Comparison of ENCODE assay signal across 12 mouse cellular contexts in the genomic region with DNA sequence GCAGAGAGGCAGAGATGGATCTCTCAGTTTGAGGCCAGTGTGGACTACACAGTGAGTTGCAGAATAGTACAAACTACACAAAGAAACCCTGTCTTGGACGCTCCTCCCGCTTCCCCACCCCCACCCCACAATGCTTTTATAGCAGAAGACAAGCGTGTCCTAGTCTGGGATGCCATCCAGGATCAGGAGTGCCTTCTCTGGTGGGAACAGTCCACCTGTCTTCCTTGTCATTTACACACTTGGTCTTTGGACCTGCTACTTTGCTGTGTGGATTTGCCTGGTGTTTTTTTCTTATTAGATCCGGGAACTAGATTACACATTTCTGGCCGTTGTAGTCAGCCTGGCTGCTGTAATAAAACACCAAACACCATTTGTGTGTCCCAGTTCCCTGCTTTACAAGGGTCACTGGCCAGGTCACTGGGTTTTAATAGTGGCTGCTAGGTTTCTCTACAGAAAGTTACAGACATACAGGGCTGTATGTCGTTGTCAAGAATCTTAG. TPM values are rescaled to one million over a fixed set of nuclear protein-coding genes. Genes with fewer than 3 reads are reported as not detected.
DNase-seq lines count a peak whose midpoint lies in the region; ATAC-seq and TF ChIP-seq lines count a peak whose summit lies in the region.
"Had no signal": no experiment of that assay in that cellular context is flagged by ENCODE, and none has a peak within 500 bp of the region (broad histone marks: within the 10 kb centered on the region; RNA-seq: fewer than 3 reads in every experiment).

No protein-coding gene starts in this region.

- H3K9ac ChIP-seq in heart, embryonic 12.5 days = no peak overlapping the region
- no peak overlapping the region for H3K9ac ChIP-seq in forebrain, embryonic 15.5 days (replicated peaks)
- H3K9ac ChIP-seq: forebrain, embryonic 13.5 days had no signal

- no peak for DNase-seq in heart, embryonic 10.5 days (ENCODE audit: low spot score)
- DNase-seq in kidney, postnatal 10 days = peak; percentile 35
- peak; percentile 27 for DNase-seq in neural tube, embryonic 10.5 days (ENCODE audit: extremely low spot score, low spot score)
- DNase-seq: cerebellum, adult 11-12 months; lung, adult 2 months had no signal

- no peaks in the 10 kb centered on the region for H3K27me3 ChIP-seq in heart, embryonic 10.5 days (ENCODE audit: insufficient read depth, poor library complexity, severe bottlenecking)
- no peaks in the 10 kb centered on the region for H3K27me3 ChIP-seq in heart, embryonic 12.5 days (replicated peaks)
- no peaks in the 10 kb centered on the region for H3K27me3 ChIP-seq in forebrain, embryonic 15.5 days
- H3K27me3 ChIP-seq: forebrain, embryonic 13.5 days had no signal

- ATAC-seq in heart, embryonic 12.5 days (ENCODE audit: insufficient number of reproducible peaks, low FRiP score) = no peak
- no peak for ATAC-seq in megakaryocyte, adult 5-6 weeks (ENCODE audit: poor library complexity, severe bottlenecking)
- ATAC-seq in forebrain, embryonic 15.5 days (replicated peaks) = no peak
- no peak for ATAC-seq in erythroblast, adult 5-6 weeks (replicated peaks; ENCODE audit: low FRiP score, poor library complexity, severe bottlenecking)
- ATAC-seq: forebrain, embryonic 13.5 days had no signal

- peaks cover 17% of the 10 kb centered on the region; the same call in 1 of the 2 replicates for H3K4me1 ChIP-seq in heart, embryonic 10.5 days
- H3K4me1 ChIP-seq in heart, embryonic 12.5 days (replicated peaks) = peaks cover 12% of the 10 kb centered on the region
- peaks cover 11% of the 10 kb centered on the region for H3K4me1 ChIP-seq in embryonic fibroblast, embryonic 13.5 days (ENCODE audit: control insufficient read depth, insufficient read depth, low read length)
- H3K4me1 ChIP-seq in forebrain, embryonic 15.5 days = no peaks in the 10 kb centered on the region

- H3K9me3 ChIP-seq in heart, embryonic 10.5 days = no peaks in the 10 kb centered on the region
- H3K9me3 ChIP-seq in heart, embryonic 12.5 days (replicated peaks) = 0 out of 2 replicates have a peak, but pooled peaks cover 3% of the 10 kb centered on the region
- H3K9me3 ChIP-seq in forebrain, embryonic 15.5 days = no peaks in the 10 kb centered on the region
- H3K9me3 ChIP-seq: forebrain, embryonic 13.5 days had no signal

- H3K4me2 ChIP-seq in heart, embryonic 12.5 days = no peak overlapping the region
- H3K4me2 ChIP-seq in forebrain, embryonic 15.5 days (replicated peaks) = no peak overlapping the region
- H3K4me2 ChIP-seq: forebrain, embryonic 13.5 days had no signal

- no peak for TF ChIP-seq CTCF in embryonic fibroblast, embryonic 13.5 days (IDR thresholded peaks at IDR 0.05; ENCODE audit: borderline replicate concordance, insufficient read depth, low read length)

- peak overlapping the region; percentile 77; the same call in 1 of the 2 replicates for H3K27ac ChIP-seq in heart, embryonic 10.5 days
- H3K27ac ChIP-seq in heart, embryonic 12.5 days (ENCODE audit: poor library complexity, severe bottlenecking) = no peak overlapping the region
- peak overlapping the region; percentile 24 for H3K27ac ChIP-seq in embryonic fibroblast, embryonic 13.5 days (ENCODE audit: insufficient read depth, low read length)
- no peak overlapping the region for H3K27ac ChIP-seq in forebrain, embryonic 15.5 days (replicated peaks)
- H3K27ac ChIP-seq: forebrain, embryonic 13.5 days had no signal

- WGBS in heart, embryonic 10.5 days = 70% methylated on average over 6 of the region's 6 CpGs
- WGBS in heart, embryonic 12.5 days = 64% methylated on average over 6 of the region's 6 CpGs
- WGBS in forebrain, embryonic 15.5 days = 32% methylated on average over 6 of the region's 6 CpGs

- H3K4me3 ChIP-seq in heart, embryonic 10.5 days = no peak overlapping the region
- H3K4me3 ChIP-seq in heart, embryonic 12.5 days = no peak overlapping the region
- H3K4me3 ChIP-seq in embryonic fibroblast, embryonic 13.5 days (ENCODE audit: insufficient read depth, low read length) = no peak overlapping the region
- no peak overlapping the region for H3K4me3 ChIP-seq in forebrain, embryonic 15.5 days
- H3K4me3 ChIP-seq: forebrain, embryonic 13.5 days had no signal

- no peaks in the 10 kb centered on the region for H3K36me3 ChIP-seq in heart, embryonic 10.5 days
- H3K36me3 ChIP-seq in heart, embryonic 12.5 days = no peaks in the 10 kb centered on the region
- H3K36me3 ChIP-seq in forebrain, embryonic 15.5 days = no peaks in the 10 kb centered on the region

- no peak for TF ChIP-seq POLR2A in embryonic fibroblast, embryonic 13.5 days (IDR thresholded peaks at IDR 0.05; ENCODE audit: low read depth, low read length)

RNA-seq across cellular contexts. Expression of a gene that starts 5.7 kb away (rescaled TPM):
- polyA plus RNA-seq in heart, embryonic 10.5 days (2016; fragmentation: Nextera tagmentation; extraction: Ambion mirVana) = not detected in 2 replicates
- polyA plus RNA-seq in heart, embryonic 12.5 days (2016; fragmentation: Nextera tagmentation; extraction: Ambion mirVana) = not detected in 2 replicates
- not detected in 2 replicates for polyA plus RNA-seq in embryonic fibroblast, embryonic 13.5 days (2011; ENCODE audit: insufficient read length, low read depth, missing spikeins)
- not detected in 2 replicates for total RNA-seq in megakaryocyte, adult 5-6 weeks (2015)
- total RNA-seq in megakaryocyte, adult 5-6 weeks (2017) = not detected in 2 replicates
- polyA plus RNA-seq in forebrain, embryonic 15.5 days (2015; fragmentation: Nextera tagmentation; extraction: Ambion mirVana) = 0.22 and 0.33 TPM in 2 replicates
- not detected in 2 replicates for total RNA-seq in erythroblast, adult 5-6 weeks (2015; ENCODE audit: low replicate concordance)
- total RNA-seq in erythroblast, adult 5-6 weeks (2017; ENCODE audit: low replicate concordance) = not detected in 2 replicates
- polyA plus RNA-seq: forebrain, embryonic 13.5 days; stomach, embryonic 14.5 days had no signal

RNA-seq across cellular contexts. Expression of a gene that starts 10.8 kb away (rescaled TPM):
- 0.19 and 0.30 TPM in 2 replicates for polyA plus RNA-seq in heart, embryonic 10.5 days (2016; fragmentation: Nextera tagmentation; extraction: Ambion mirVana)
- polyA plus RNA-seq in heart, embryonic 12.5 days (2016; fragmentation: Nextera tagmentation; extraction: Ambion mirVana) = 0.09 TPM in 1 of 2 replicates, not detected in the other
- not detected in 2 replicates for polyA plus RNA-seq in embryonic fibroblast, embryonic 13.5 days (2011; ENCODE audit: insufficient read length, low read depth, missing spikeins)
- 0.21 TPM in 1 of 2 replicates, not detected in the other for total RNA-seq in megakaryocyte, adult 5-6 weeks (2015)
- 0.07 and 0.20 TPM in 2 replicates for total RNA-seq in megakaryocyte, adult 5-6 weeks (2017)
- polyA plus RNA-seq in forebrain, embryonic 15.5 days (2015; fragmentation: Nextera tagmentation; extraction: Ambion mirVana) = 0.06 and 0.20 TPM in 2 replicates
- total RNA-seq in erythroblast, adult 5-6 weeks (2015; ENCODE audit: low replicate concordance) = not detected in 2 replicates
- total RNA-seq in erythroblast, adult 5-6 weeks (2017; ENCODE audit: low replicate concordance) = not detected in 2 replicates
- polyA plus RNA-seq: stomach, embryonic 14.5 days had no signal

RNA-seq across cellular contexts. Expression of a gene that starts 22.9 kb away (rescaled TPM):
- polyA plus RNA-seq in heart, embryonic 10.5 days (2016; fragmentation: Nextera tagmentation; extraction: Ambion mirVana) = 27.2 and 39.6 TPM in 2 replicates
- polyA plus RNA-seq in heart, embryonic 12.5 days (2016; fragmentation: Nextera tagmentation; extraction: Ambion mirVana) = 20.1 and 21.6 TPM in 2 replicates
- polyA plus RNA-seq in embryonic fibroblast, embryonic 13.5 days (2011; ENCODE audit: insufficient read length, low read depth, missing spikeins) = 12.3 and 13.1 TPM in 2 replicates
- 11.1 and 11.3 TPM in 2 replicates for total RNA-seq in megakaryocyte, adult 5-6 weeks (2015)
- total RNA-seq in megakaryocyte, adult 5-6 weeks (2017) = 10.8 and 16.7 TPM in 2 replicates
- 19.2 and 19.4 TPM in 2 replicates for polyA plus RNA-seq in forebrain, embryonic 15.5 days (2015; fragmentation: Nextera tagmentation; extraction: Ambion mirVana)
- total RNA-seq in erythroblast, adult 5-6 weeks (2015; ENCODE audit: low replicate concordance) = 3.1 and 9.6 TPM in 2 replicates
- total RNA-seq in erythroblast, adult 5-6 weeks (2017; ENCODE audit: low replicate concordance) = 0.28 and 1.5 TPM in 2 replicates

RNA-seq across cellular contexts. Expression of a gene that starts 31.1 kb away (rescaled TPM):
- 21.3 and 48.5 TPM in 2 replicates for polyA plus RNA-seq in heart, embryonic 10.5 days (2016; fragmentation: Nextera tagmentation; extraction: Ambion mirVana)
- 24.9 and 26.2 TPM in 2 replicates for polyA plus RNA-seq in heart, embryonic 12.5 days (2016; fragmentation: Nextera tagmentation; extraction: Ambion mirVana)
- 115 TPM in 2 replicates for polyA plus RNA-seq in embryonic fibroblast, embryonic 13.5 days (2011; ENCODE audit: insufficient read length, low read depth, missing spikeins)
- 34.1 and 36.1 TPM in 2 replicates for total RNA-seq in megakaryocyte, adult 5-6 weeks (2015)
- total RNA-seq in megakaryocyte, adult 5-6 weeks (2017) = 69.0 and 76.2 TPM in 2 replicates
- 42.2 and 52.4 TPM in 2 replicates for polyA plus RNA-seq in forebrain, embryonic 15.5 days (2015; fragmentation: Nextera tagmentation; extraction: Ambion mirVana)
- total RNA-seq in erythroblast, adult 5-6 weeks (2015; ENCODE audit: low replicate concordance) = 10.0 and 14.4 TPM in 2 replicates
- 26.3 and 59.3 TPM in 2 replicates for total RNA-seq in erythroblast, adult 5-6 weeks (2017; ENCODE audit: low replicate concordance)

RNA-seq across cellular contexts. Expression of a gene that starts 44.4 kb away (rescaled TPM):
- 67.8 and 68.2 TPM in 2 replicates for polyA plus RNA-seq in heart, embryonic 10.5 days (2016; fragmentation: Nextera tagmentation; extraction: Ambion mirVana)
- 67.4 and 70.9 TPM in 2 replicates for polyA plus RNA-seq in heart, embryonic 12.5 days (2016; fragmentation: Nextera tagmentation; extraction: Ambion mirVana)
- polyA plus RNA-seq in embryonic fibroblast, embryonic 13.5 days (2011; ENCODE audit: insufficient read length, low read depth, missing spikeins) = 50.6 and 59.9 TPM in 2 replicates
- 76.9 and 81.2 TPM in 2 replicates for total RNA-seq in megakaryocyte, adult 5-6 weeks (2015)
- 74.7 and 80.9 TPM in 2 replicates for total RNA-seq in megakaryocyte, adult 5-6 weeks (2017)
- polyA plus RNA-seq in forebrain, embryonic 15.5 days (2015; fragmentation: Nextera tagmentation; extraction: Ambion mirVana) = 39.9 and 40.2 TPM in 2 replicates
- 6.3 and 10.4 TPM in 2 replicates for total RNA-seq in erythroblast, adult 5-6 weeks (2015; ENCODE audit: low replicate concordance)
- total RNA-seq in erythroblast, adult 5-6 weeks (2017; ENCODE audit: low replicate concordance) = 2.4 and 6.6 TPM in 2 replicates

Comparison
In these comparisons a context has a peak if more than half of its experiments do, and no peak if none do; other contexts are left out.
1. H3K27ac ChIP-seq: peak in heart, embryonic 10.5 days (single experiment) and embryonic fibroblast, embryonic 13.5 days (single experiment); none in heart, embryonic 12.5 days (single experiment) and forebrain, embryonic 15.5 days (single experiment).